Mouse (Mus musculus): ENCODE measurements around the gene Tada3. TPM values are rescaled to one million over a fixed set of nuclear protein-coding genes. Genes with fewer than 3 reads are reported as not detected.
A peak's percentile ranks its signal among the peaks of the same experiment; 100 is the strongest.

The Tada3 gene
- polyA plus RNA-seq, 1 experiment, result 17.1 TPM

GRCm38 (mm10) chr6:113350538-113350937 lies 27.1 kb downstream of the Tada3 start:
- H3K27ac ChIP-seq (ENCODE audit: insufficient read depth, low read length), result no peak overlapping the region
- TF ChIP-seq CTCF (IDR thresholded peaks at IDR 0.05; ENCODE audit: extremely low read depth, insufficient read depth, insufficient read length, insufficient replicate concordance) (no peak), POLR2A (IDR thresholded peaks at IDR 0.05; ENCODE audit: low read depth, low read length) (no peak)
- no peaks in the 10 kb centered on the region for H3K27me3 ChIP-seq (ENCODE audit: control insufficient read depth, insufficient read depth, low read length)
- no peak for DNase-seq (ENCODE audit: low read depth in 1 of 2, low spot score in 2 of 2)
- no peaks in the 10 kb centered on the region for H3K36me3 ChIP-seq (ENCODE audit: control insufficient read depth, insufficient read depth, low read length)
- no peak overlapping the region for H3K4me3 ChIP-seq (ENCODE audit: extremely low read depth, insufficient read depth, insufficient read length)
- H3K4me1 ChIP-seq (ENCODE audit: control insufficient read depth, insufficient read depth, insufficient read length), result no peaks in the 10 kb centered on the region

- no peak for TF ChIP-seq POLR2A (IDR thresholded peaks at IDR 0.05; ENCODE audit: low read depth, low read length)
- no peak for TF ChIP-seq CTCF (IDR thresholded peaks at IDR 0.05; ENCODE audit: extremely low read depth, insufficient read depth, insufficient read length, insufficient replicate concordance)
- Histone ChIP-seq H3K36me3 (ENCODE audit: control insufficient read depth, insufficient read depth, low read length) (no peaks in the 10 kb centered on the region), H3K27ac (ENCODE audit: insufficient read depth, low read length) (no peak overlapping the region), H3K27me3 (ENCODE audit: control insufficient read depth, insufficient read depth, low read length) (peaks cover 6% of the 10 kb centered on the region; the same call in 1 of the 2 replicates), H3K4me3 (ENCODE audit: extremely low read depth, insufficient read depth, insufficient read length) (no peak overlapping the region), H3K4me1 (ENCODE audit: control insufficient read depth, insufficient read depth, insufficient read length) (peaks cover 2% of the 10 kb centered on the region; the same call in 1 of the 2 replicates)
- WGBS, result 89% methylated on average over 4 of the region's 4 CpGs
- no peak for DNase-seq (ENCODE audit: low read depth in 1 of 2, low spot score in 2 of 2)
These were observed 30.8 kb downstream of the Tada3 start for GRCm38 (mm10) chr6:113346897-113347296.

- WGBS, result 58% methylated on average over 2 of the region's 2 CpGs
- peaks cover 2% of the 10 kb centered on the region; the same call in 1 of the 2 replicates for H3K4me1 ChIP-seq (ENCODE audit: control insufficient read depth, insufficient read depth, insufficient read length)
- H3K27me3 ChIP-seq (ENCODE audit: control insufficient read depth, insufficient read depth, low read length), result peaks cover 6% of the 10 kb centered on the region; the same call in 1 of the 2 replicates
- H3K4me3 ChIP-seq (ENCODE audit: extremely low read depth, insufficient read depth, insufficient read length), result no peak overlapping the region
- H3K36me3 ChIP-seq (ENCODE audit: control insufficient read depth, insufficient read depth, low read length), result no peaks in the 10 kb centered on the region
- TF ChIP-seq POLR2A (IDR thresholded peaks at IDR 0.05; ENCODE audit: low read depth, low read length), result no peak
- TF ChIP-seq CTCF (IDR thresholded peaks at IDR 0.05; ENCODE audit: extremely low read depth, insufficient read depth, insufficient read length, insufficient replicate concordance), result no peak
- no peak for DNase-seq (ENCODE audit: low read depth in 1 of 2, low spot score in 2 of 2)
- H3K27ac ChIP-seq (ENCODE audit: insufficient read depth, low read length), result 0 out of 2 replicates have a peak overlapping the region, but pooled peaks have one; percentile 23
These were observed 33.4 kb downstream of the Tada3 start for GRCm38 (mm10) chr6:113344321-113344720.

- Histone ChIP-seq H3K4me3 (ENCODE audit: extremely low read depth, insufficient read depth, insufficient read length) (peak within 1 kb of the TSS; percentile 47; the same call in 1 of the 2 replicates), H3K4me1 (ENCODE audit: control insufficient read depth, insufficient read depth, insufficient read length) (peaks cover 2% of the 10 kb centered on the region; the same call in 1 of the 2 replicates), H3K27me3 (ENCODE audit: control insufficient read depth, insufficient read depth, low read length) (peaks cover 6% of the 10 kb centered on the region; the same call in 1 of the 2 replicates), H3K36me3 (ENCODE audit: control insufficient read depth, insufficient read depth, low read length) (no peaks in the 10 kb centered on the region), H3K27ac (ENCODE audit: insufficient read depth, low read length) (0 out of 2 replicates have a peak within 1 kb of the TSS, but pooled peaks have one; percentile 23)
- WGBS, result 19% methylated on average over 32 of the region's 32 CpGs
- peak in 1 of 2 experiments; percentile 31 for DNase-seq (ENCODE audit: low read depth in 1 of 2, low spot score in 2 of 2)
- TF ChIP-seq POLR2A (IDR thresholded peaks at IDR 0.05; ENCODE audit: low read depth, low read length) (no peak; the same call in 1 of the 2 replicates), CTCF (IDR thresholded peaks at IDR 0.05; ENCODE audit: extremely low read depth, insufficient read depth, insufficient read length, insufficient replicate concordance) (no peak)
These were observed 34.2 kb downstream of the Tada3 start, which contains the start of gene Camk1 for GRCm38 (mm10) chr6:113343177-113344092. Camk1 (minus strand) TSS chr6:113343984.

GRCm38 (mm10) chr6:113342297-113342696 lies 35.4 kb downstream of the Tada3 start:
- Histone ChIP-seq H3K27me3 (ENCODE audit: control insufficient read depth, insufficient read depth, low read length) (peaks cover 6% of the 10 kb centered on the region; the same call in 1 of the 2 replicates), H3K4me3 (ENCODE audit: extremely low read depth, insufficient read depth, insufficient read length) (no peak overlapping the region), H3K36me3 (ENCODE audit: control insufficient read depth, insufficient read depth, low read length) (no peaks in the 10 kb centered on the region), H3K4me1 (ENCODE audit: control insufficient read depth, insufficient read depth, insufficient read length) (peaks cover 2% of the 10 kb centered on the region; the same call in 1 of the 2 replicates), H3K27ac (ENCODE audit: insufficient read depth, low read length) (no peak overlapping the region)
- TF ChIP-seq CTCF (IDR thresholded peaks at IDR 0.05; ENCODE audit: extremely low read depth, insufficient read depth, insufficient read length, insufficient replicate concordance) (no peak), POLR2A (IDR thresholded peaks at IDR 0.05; ENCODE audit: low read depth, low read length) (no peak)
- WGBS, result 47% methylated on average over 5 of the region's 7 CpGs
- no peak for DNase-seq (ENCODE audit: low read depth in 1 of 2, low spot score in 2 of 2)

GRCm38 (mm10) chr6:113341574-113341973 lies 36.1 kb downstream of the Tada3 start:
- DNase-seq (ENCODE audit: low read depth in 1 of 2, low spot score in 2 of 2), result no peak
- H3K27me3 ChIP-seq (ENCODE audit: control insufficient read depth, insufficient read depth, low read length), result peaks cover 6% of the 10 kb centered on the region; the same call in 1 of the 2 replicates
- H3K27ac ChIP-seq (ENCODE audit: insufficient read depth, low read length), result no peak overlapping the region
- no peak overlapping the region for H3K4me3 ChIP-seq (ENCODE audit: extremely low read depth, insufficient read depth, insufficient read length)
- peaks cover 2% of the 10 kb centered on the region; the same call in 1 of the 2 replicates for H3K4me1 ChIP-seq (ENCODE audit: control insufficient read depth, insufficient read depth, insufficient read length)
- WGBS, result 63% methylated on average over 6 of the region's 6 CpGs
- H3K36me3 ChIP-seq (ENCODE audit: control insufficient read depth, insufficient read depth, low read length), result no peaks in the 10 kb centered on the region
- TF ChIP-seq CTCF (IDR thresholded peaks at IDR 0.05; ENCODE audit: extremely low read depth, insufficient read depth, insufficient read length, insufficient replicate concordance) (no peak), POLR2A (IDR thresholded peaks at IDR 0.05; ENCODE audit: low read depth, low read length) (no peak)

Measured in spleen, adult 2 months (tissue).